Mouse (Mus musculus): ENCODE measurements around the gene Znrf3. TPM values are rescaled to one million over a fixed set of nuclear protein-coding genes. Genes with fewer than 3 reads are reported as not detected.

Znrf3 gene
- polyA plus RNA-seq, 1 experiment = 8.2 TPM

- DNase-seq (ENCODE audit: extremely low spot score in 1 of 2, low spot score in 1 of 2) = no peak
These were observed 42.4 kb downstream of the Znrf3 start for GRCm38 (mm10) chr11:5402127-5402733.

- no peak for DNase-seq (ENCODE audit: extremely low spot score in 1 of 2, low spot score in 1 of 2)
These were observed 46.2 kb downstream of the Znrf3 start for GRCm38 (mm10) chr11:5398301-5399053.

GRCm38 (mm10) chr11:5390969-5391831, 53.4 kb downstream of the Znrf3 start:
- DNase-seq (ENCODE audit: extremely low spot score in 1 of 2, low spot score in 1 of 2) = no peak

- no peak for DNase-seq (ENCODE audit: extremely low spot score in 1 of 2, low spot score in 1 of 2)
These were observed 62.0 kb downstream of the Znrf3 start for GRCm38 (mm10) chr11:5382652-5383051.

- no peak for DNase-seq (ENCODE audit: extremely low spot score in 1 of 2, low spot score in 1 of 2)
These were observed 63.4 kb downstream of the Znrf3 start for GRCm38 (mm10) chr11:5381226-5381625.

GRCm38 (mm10) chr11:5380275-5380674, 64.4 kb downstream of the Znrf3 start:
- no peak for DNase-seq (ENCODE audit: extremely low spot score in 1 of 2, low spot score in 1 of 2)

GRCm38 (mm10) chr11:5369176-5369575, 75.5 kb downstream of the Znrf3 start:
- DNase-seq (ENCODE audit: extremely low spot score in 1 of 2, low spot score in 1 of 2) = no peak

GRCm38 (mm10) chr11:5368492-5368891, 76.2 kb downstream of the Znrf3 start:
- DNase-seq (ENCODE audit: extremely low spot score in 1 of 2, low spot score in 1 of 2) = no peak

- DNase-seq (ENCODE audit: extremely low spot score in 1 of 2, low spot score in 1 of 2) = no peak
These were observed 89.3 kb downstream of the Znrf3 start for GRCm38 (mm10) chr11:5355266-5355764.

- peak; percentile 49 to 75 for DNase-seq (ENCODE audit: extremely low spot score in 1 of 2, low spot score in 1 of 2)
These were observed 89.9 kb downstream of the Znrf3 start for GRCm38 (mm10) chr11:5354753-5355152.

- no peak for DNase-seq (ENCODE audit: extremely low spot score in 1 of 2, low spot score in 1 of 2)
These were observed 91.6 kb downstream of the Znrf3 start for GRCm38 (mm10) chr11:5353032-5353431.

- DNase-seq (ENCODE audit: extremely low spot score in 1 of 2, low spot score in 1 of 2) = no peak
These were observed 95.2 kb downstream of the Znrf3 start for GRCm38 (mm10) chr11:5349483-5349882.

- no peak for DNase-seq (ENCODE audit: extremely low spot score in 1 of 2, low spot score in 1 of 2)
These were observed 97.6 kb downstream of the Znrf3 start for GRCm38 (mm10) chr11:5346845-5347640.

GRCm38 (mm10) chr11:5343748-5344147, 100.9 kb downstream of the Znrf3 start:
- no peak for DNase-seq (ENCODE audit: extremely low spot score in 1 of 2, low spot score in 1 of 2)

- no peak for DNase-seq (ENCODE audit: extremely low spot score in 1 of 2, low spot score in 1 of 2)
These were observed 104.9 kb downstream of the Znrf3 start for GRCm38 (mm10) chr11:5339732-5340131.

GRCm38 (mm10) chr11:5336852-5337251, 107.8 kb downstream of the Znrf3 start:
- DNase-seq (ENCODE audit: extremely low spot score in 1 of 2, low spot score in 1 of 2) = no peak

GRCm38 (mm10) chr11:5336269-5336668, 108.4 kb downstream of the Znrf3 start:
- no peak for DNase-seq (ENCODE audit: extremely low spot score in 1 of 2, low spot score in 1 of 2)

- no peak for DNase-seq (ENCODE audit: extremely low spot score in 1 of 2, low spot score in 1 of 2)
These were observed 113.8 kb downstream of the Znrf3 start for GRCm38 (mm10) chr11:5330851-5331250.

GRCm38 (mm10) chr11:5327693-5328092, 117.0 kb downstream of the Znrf3 start:
- no peak for DNase-seq (ENCODE audit: extremely low spot score in 1 of 2, low spot score in 1 of 2)

- no peak for DNase-seq (ENCODE audit: extremely low spot score in 1 of 2, low spot score in 1 of 2)
These were observed 118.4 kb downstream of the Znrf3 start for GRCm38 (mm10) chr11:5326252-5326651.

All from frontal cortex, adult 2 months (tissue).